Mouse (Mus musculus): ENCODE data around the gene Pcyt2. TPM values are rescaled to one million over a fixed set of nuclear protein-coding genes. Genes with fewer than 3 reads are reported as not detected.
A peak's percentile ranks its signal among the peaks of the same experiment; 100 is the strongest.

The Pcyt2 gene
- polyA plus RNA-seq, 1 experiment from 2014 or later, result 167 TPM

GRCm38 (mm10) chr11:120582268-120582981 is 35.3 kb downstream of the Pcyt2 start:
- Histone ChIP-seq H3K9ac (peak overlapping the region; percentile 97), H3K27ac (replicated peaks) (peak overlapping the region; percentile 97), H3K4me3 (peak overlapping the region; percentile 78), H3K4me1 (replicated peaks) (peaks cover 35% of the 10 kb centered on the region), H3K27me3 (no peaks in the 10 kb centered on the region), H3K9me3 (no peaks in the 10 kb centered on the region), H3K36me3 (peaks cover 61% of the 10 kb centered on the region), H3K4me2 (peak overlapping the region; percentile 98)
- no peak for ATAC-seq (ENCODE audit: low read depth)
- 66% methylated on average over 8 of the region's 8 CpGs for WGBS

- Histone ChIP-seq H3K9me3 (no peaks in the 10 kb centered on the region), H3K4me1 (replicated peaks) (peaks cover 35% of the 10 kb centered on the region), H3K4me3 (peak within 1 kb of the TSS; percentile 78), H3K9ac (peak within 1 kb of the TSS; percentile 97), H3K27me3 (no peaks in the 10 kb centered on the region), H3K27ac (replicated peaks) (peak within 1 kb of the TSS; percentile 97), H3K36me3 (peaks cover 61% of the 10 kb centered on the region), H3K4me2 (peak within 1 kb of the TSS; percentile 98)
- peak; percentile 66 for ATAC-seq (ENCODE audit: low read depth)
- 6% methylated on average over 68 of the region's 75 CpGs for WGBS
Measured at GRCm38 (mm10) chr11:120581490-120582267, 36.1 kb downstream of the Pcyt2 start, which contains the start of gene Arhgdia. TSS of gene Arhgdia (minus strand) at chr11:120581624.

DNA sequence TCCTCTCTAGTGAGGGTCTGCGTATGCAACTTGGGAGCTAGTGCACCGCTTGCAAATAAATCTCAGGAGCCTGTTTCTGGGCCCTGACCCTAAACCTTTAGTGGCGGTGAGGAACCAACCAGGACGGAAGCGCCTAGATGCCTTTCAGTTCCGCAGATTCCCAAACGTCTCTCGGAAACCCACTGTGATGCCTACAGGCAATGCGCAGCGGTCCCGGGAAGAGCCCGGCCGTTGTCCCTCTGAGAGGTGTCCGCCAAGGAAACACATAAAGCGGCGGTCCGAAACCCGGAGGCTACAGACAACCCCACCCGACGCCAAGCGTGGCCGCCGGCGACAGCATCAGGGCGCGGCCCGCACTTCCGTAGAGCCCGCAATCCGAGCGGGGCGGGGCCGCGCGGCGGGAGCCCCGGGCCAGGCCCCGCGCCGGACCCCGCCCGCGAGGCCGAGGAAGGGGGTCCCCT is 36.8 kb downstream of the Pcyt2 start:
- H3K36me3 ChIP-seq, result peaks cover 54% of the 10 kb centered on the region
- peak overlapping the region; percentile 98 for H3K4me2 ChIP-seq
- H3K9ac ChIP-seq, result peak overlapping the region; percentile 97
- WGBS, result under 1% methylated on average over 44 of the region's 44 CpGs
- H3K27ac ChIP-seq (replicated peaks), result peak overlapping the region; percentile 97
- H3K4me1 ChIP-seq (replicated peaks), result peaks cover 35% of the 10 kb centered on the region
- H3K9me3 ChIP-seq, result no peaks in the 10 kb centered on the region
- ATAC-seq (ENCODE audit: low read depth), result peak; percentile 36; the same call in 1 of the 2 replicates
- no peaks in the 10 kb centered on the region for H3K27me3 ChIP-seq
- H3K4me3 ChIP-seq, result peak overlapping the region; percentile 78

- no peaks in the 10 kb centered on the region for H3K27me3 ChIP-seq
- H3K9me3 ChIP-seq, result no peaks in the 10 kb centered on the region
- peak overlapping the region; percentile 78 for H3K4me3 ChIP-seq
- peak overlapping the region; percentile 98 for H3K4me2 ChIP-seq
- peak overlapping the region; percentile 97 for H3K27ac ChIP-seq (replicated peaks)
- H3K9ac ChIP-seq, result peak overlapping the region; percentile 97
- WGBS, result 63% methylated on average over 7 of the region's 7 CpGs
- H3K4me1 ChIP-seq (replicated peaks), result peaks cover 35% of the 10 kb centered on the region
- H3K36me3 ChIP-seq, result peaks cover 47% of the 10 kb centered on the region
- no peak for ATAC-seq (ENCODE audit: low read depth)
Measured at GRCm38 (mm10) chr11:120580190-120580589, 37.5 kb downstream of the Pcyt2 start.

DNA sequence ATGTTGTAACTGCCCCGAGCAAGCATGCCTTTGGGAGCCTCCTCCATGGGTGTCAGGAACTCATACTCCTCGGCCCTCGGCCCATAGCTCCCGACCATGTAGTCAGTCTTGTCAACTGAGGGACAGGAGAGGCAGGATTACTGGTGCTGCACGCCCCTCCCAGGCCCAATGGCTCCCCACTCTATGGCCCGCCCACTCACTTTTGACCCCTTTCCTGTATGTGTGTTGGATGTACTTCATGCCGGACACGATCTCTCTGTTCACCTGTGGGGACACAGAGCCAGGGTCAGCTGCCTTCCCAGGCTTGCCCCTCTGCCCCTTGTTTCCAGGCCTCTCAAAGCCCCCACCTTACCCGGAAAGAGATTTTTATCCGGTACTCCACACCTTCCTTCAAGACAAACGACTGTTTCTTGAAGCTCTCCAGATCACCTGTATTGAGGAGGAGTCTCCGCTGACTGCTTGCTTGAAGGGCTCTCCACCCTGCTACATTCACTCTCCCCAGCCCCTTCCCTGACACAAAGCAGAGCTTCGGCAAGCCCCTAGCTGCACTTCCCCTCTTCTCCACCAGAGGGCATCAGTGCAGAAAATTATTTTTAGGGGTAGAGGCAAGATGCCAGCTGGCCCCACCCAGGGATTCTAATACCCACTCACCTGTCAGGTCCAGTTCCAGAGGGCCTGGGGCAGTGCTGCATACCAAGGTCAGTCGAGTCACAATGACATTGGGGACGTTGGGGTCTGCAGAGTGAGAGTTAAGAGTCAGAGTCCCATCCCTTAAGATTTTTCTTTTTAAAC is 38.2 kb downstream of the Pcyt2 start:
- Histone ChIP-seq H3K27ac (replicated peaks) (peak overlapping the region; percentile 97; the same call in 1 of the 2 replicates), H3K27me3 (no peaks in the 10 kb centered on the region), H3K4me3 (peak overlapping the region; percentile 78), H3K9me3 (no peaks in the 10 kb centered on the region), H3K9ac (peak overlapping the region; percentile 97), H3K4me2 (peak overlapping the region; percentile 98), H3K4me1 (replicated peaks) (peaks cover 40% of the 10 kb centered on the region), H3K36me3 (peaks cover 40% of the 10 kb centered on the region)
- ATAC-seq (ENCODE audit: low read depth), result no peak
- WGBS, result 72% methylated on average over 15 of the region's 15 CpGs

DNA sequence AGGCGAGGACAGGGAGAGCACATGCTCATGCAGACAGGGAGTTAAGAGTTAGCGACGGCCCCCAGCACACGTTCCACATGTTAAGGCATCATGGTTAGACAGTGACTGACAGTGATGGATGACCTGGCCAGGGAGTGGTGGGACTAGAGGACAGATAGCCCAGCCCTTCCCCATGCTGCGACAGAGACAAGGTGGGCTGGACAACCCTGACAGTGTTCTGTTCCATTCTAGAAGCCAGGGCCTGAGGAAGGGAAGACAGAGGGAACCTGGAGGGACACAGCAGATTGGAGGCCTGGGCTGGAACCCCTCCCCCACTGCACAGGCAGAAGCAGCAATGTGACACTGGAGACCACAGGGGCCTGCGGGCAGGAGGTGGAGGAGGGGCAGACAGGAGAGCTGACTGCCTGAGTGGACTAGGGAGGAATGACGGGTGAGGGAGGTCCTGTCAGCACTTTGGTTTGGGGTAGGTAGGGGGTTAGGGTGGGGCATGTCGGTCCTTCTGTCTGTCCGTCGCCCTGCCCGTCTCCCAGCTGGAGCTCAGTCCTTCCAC is 39.0 kb downstream of the Pcyt2 start:
- Histone ChIP-seq H3K27ac (replicated peaks) (0 out of 2 replicates have a peak overlapping the region, but pooled peaks have one; percentile 97), H3K9ac (peak overlapping the region; percentile 97), H3K27me3 (no peaks in the 10 kb centered on the region), H3K36me3 (peaks cover 32% of the 10 kb centered on the region), H3K4me2 (no peak overlapping the region), H3K4me3 (no peak overlapping the region), H3K9me3 (no peaks in the 10 kb centered on the region), H3K4me1 (replicated peaks) (peaks cover 47% of the 10 kb centered on the region)
- 87% methylated on average over 11 of the region's 11 CpGs for WGBS
- ATAC-seq (ENCODE audit: low read depth), result no peak

DNA sequence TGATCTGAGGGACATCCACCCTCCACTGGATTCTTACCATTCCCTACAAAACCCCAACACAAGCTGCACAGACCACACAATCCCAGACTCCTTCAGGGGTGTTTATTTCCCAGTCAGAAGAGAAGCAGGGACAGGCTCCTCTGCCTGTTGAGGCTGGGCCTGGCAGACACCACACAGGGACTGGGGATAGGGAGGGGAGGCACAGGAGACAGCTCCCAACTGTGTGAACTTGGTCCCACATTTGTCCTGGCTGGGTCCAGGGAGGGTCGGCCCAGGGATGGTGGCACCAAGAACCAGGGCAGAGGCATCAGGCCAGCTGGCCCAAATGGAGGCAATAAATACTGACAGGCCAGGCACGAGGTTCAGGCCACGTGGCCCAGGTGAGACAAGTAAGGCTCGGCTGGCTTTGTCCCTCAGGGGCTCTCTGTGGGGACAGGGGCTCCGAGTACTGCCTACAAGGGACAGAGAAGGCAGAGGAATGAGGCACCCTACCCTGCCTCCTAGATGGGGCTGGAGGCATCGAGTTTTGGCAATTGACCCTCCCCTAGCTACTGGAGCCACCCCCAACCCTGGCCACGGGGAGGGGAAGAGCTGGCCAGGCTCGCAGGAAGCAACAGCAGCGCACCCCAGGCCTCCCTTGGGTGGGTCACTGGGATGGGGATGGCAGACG is 39.6 kb downstream of the Pcyt2 start:
- H3K4me1 ChIP-seq (replicated peaks), result peaks cover 49% of the 10 kb centered on the region
- no peak overlapping the region for H3K4me3 ChIP-seq
- 0 out of 2 replicates have a peak overlapping the region, but pooled peaks have one; percentile 10 for H3K27ac ChIP-seq (replicated peaks)
- no peaks in the 10 kb centered on the region for H3K27me3 ChIP-seq
- H3K36me3 ChIP-seq, result peaks cover 32% of the 10 kb centered on the region
- no peaks in the 10 kb centered on the region for H3K9me3 ChIP-seq
- no peak for ATAC-seq (ENCODE audit: low read depth)
- H3K4me2 ChIP-seq, result no peak overlapping the region
- H3K9ac ChIP-seq, result 0 out of 2 replicates have a peak overlapping the region, but pooled peaks have one; percentile 97
- WGBS, result 86% methylated on average over 10 of the region's 10 CpGs

GRCm38 (mm10) chr11:120577211-120578023 is 40.3 kb downstream of the Pcyt2 start:
- peaks cover 47% of the 10 kb centered on the region for H3K4me1 ChIP-seq (replicated peaks)
- H3K9me3 ChIP-seq, result no peaks in the 10 kb centered on the region
- H3K27ac ChIP-seq (replicated peaks), result no peak overlapping the region
- ATAC-seq (ENCODE audit: low read depth), result no peak
- H3K9ac ChIP-seq, result no peak overlapping the region
- 84% methylated on average over 7 of the region's 7 CpGs for WGBS
- no peaks in the 10 kb centered on the region for H3K27me3 ChIP-seq
- no peak overlapping the region for H3K4me3 ChIP-seq
- no peak overlapping the region for H3K4me2 ChIP-seq
- H3K36me3 ChIP-seq, result peaks cover 32% of the 10 kb centered on the region

- Histone ChIP-seq H3K27me3 (no peaks in the 10 kb centered on the region), H3K9ac (no peak overlapping the region), H3K9me3 (no peaks in the 10 kb centered on the region), H3K27ac (replicated peaks) (no peak overlapping the region), H3K4me2 (no peak overlapping the region), H3K4me1 (replicated peaks) (peaks cover 48% of the 10 kb centered on the region), H3K36me3 (peaks cover 32% of the 10 kb centered on the region), H3K4me3 (no peak overlapping the region)
- ATAC-seq (ENCODE audit: low read depth), result no peak
- 91% methylated on average over 3 of the region's 3 CpGs for WGBS
Measured at GRCm38 (mm10) chr11:120576365-120576981, 41.3 kb downstream of the Pcyt2 start.

DNA sequence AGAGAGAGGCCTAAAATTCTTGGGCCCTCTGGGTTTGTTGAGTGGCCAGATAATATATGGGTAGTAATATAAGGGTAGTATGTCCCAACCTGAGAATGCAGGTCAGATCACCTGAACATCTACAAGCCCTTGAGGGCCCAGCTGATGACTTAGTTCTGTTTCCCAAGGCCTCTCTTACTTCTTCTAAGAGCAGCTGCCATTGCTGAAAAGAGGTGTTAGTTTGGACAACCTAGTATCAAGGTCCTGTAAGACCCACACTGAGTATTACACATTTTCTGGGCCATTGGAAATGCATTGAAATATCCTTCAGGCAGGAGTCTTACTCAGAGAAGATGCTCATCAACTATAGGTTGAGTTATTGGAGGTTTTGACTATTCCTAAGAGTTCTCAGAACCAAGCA is 41.8 kb downstream of the Pcyt2 start:
- Histone ChIP-seq H3K27ac (replicated peaks) (no peak overlapping the region), H3K4me3 (no peak overlapping the region), H3K9me3 (no peaks in the 10 kb centered on the region), H3K27me3 (no peaks in the 10 kb centered on the region), H3K4me2 (no peak overlapping the region), H3K9ac (no peak overlapping the region), H3K36me3 (peaks cover 37% of the 10 kb centered on the region), H3K4me1 (replicated peaks) (peaks cover 53% of the 10 kb centered on the region)
- ATAC-seq (ENCODE audit: low read depth), result no peak
